Mouse (Mus musculus): Measurements from ENCODE around the gene Mfn2.

The Mfn2 gene

DNA sequence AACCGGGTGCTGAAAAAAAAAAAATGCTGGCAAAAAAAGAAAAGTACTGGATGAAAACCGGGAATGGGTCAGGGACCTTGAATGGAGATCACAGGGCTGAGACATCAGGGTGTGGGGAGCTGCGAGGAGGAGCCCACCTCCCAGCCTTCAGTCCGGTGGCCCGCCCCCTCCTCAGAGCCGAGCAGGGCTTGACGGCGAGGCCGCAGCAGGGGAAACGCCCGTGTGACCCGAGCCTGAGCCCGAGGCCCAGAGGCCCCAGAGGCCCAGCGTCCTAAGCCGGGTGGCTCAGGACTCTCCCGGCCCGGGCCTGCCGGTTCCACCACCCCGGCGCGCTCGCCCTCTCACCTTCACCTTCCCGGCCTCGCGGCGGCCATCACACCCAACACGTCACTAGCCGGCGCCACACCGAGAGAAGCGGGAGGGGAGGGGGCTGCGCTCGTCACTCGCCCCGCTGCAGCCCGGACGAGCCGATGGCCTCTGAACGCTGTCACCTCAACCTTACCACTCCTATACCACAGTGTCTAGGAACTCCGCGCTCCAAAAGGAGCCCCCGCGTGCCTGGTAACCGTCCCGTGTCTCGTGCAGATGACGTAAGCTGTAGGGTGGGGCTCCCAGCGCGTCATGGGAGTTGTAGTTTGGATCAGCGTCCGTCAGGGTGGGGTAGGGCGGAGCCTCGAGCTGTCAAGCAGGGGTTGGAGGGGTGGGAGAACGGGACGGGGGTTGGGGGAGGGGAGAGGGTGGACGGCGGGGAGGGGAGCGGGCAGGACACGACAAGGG is at the start of gene Mfn2:
Gene Mfn2 (minus strand): TSS at position 392 of the 777 bp plus-strand sequence.
- peak; percentile 94 for DNase-seq (ENCODE audit: low read depth, low spot score)

GRCm38 (mm10) chr4:147953590-147953989 is 49.1 kb upstream of the Mfn2 start:
- peak; percentile 62 for DNase-seq (ENCODE audit: low read depth, low spot score)

DNA sequence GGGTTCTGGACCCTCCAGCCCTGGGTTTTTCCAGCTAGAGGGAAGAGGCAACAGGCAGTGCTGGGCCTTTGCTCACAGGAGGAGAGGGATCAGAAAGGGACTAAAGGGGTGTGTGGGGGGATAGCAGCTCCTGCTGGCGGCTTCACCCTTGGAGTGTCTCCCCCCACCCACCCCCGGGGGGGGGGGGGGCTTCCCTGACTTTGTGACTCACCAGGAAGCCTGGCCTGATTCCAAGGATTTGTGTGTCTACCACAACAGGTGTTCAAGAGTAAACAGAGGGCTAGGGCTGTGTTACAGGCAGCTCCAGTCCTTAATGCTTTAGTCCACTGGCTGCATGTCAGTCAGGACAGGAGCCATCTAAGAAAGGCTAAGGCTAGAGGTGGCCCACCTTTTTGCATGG is 43.0 kb upstream of the Mfn2 start:
- no peak for DNase-seq (ENCODE audit: low read depth, low spot score)

DNA sequence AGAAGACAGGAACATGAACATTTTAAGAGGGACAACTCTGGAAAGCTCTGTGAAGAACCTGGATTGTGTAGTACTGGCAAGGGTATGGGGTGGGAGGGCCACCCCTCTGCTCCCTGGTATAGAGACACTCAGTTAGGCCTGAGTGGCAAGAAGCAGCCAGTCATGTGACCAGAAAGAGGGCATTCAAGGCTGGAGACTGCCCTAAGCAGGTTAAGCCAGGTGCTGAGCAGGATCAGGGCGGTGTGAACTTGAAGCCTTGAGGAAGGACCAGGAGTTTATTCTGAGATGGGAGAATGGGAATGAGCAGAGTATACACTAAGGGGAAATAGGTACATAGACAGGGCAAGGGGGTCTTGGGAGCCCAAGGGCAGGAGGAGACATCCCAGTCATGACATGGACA is 38.5 kb upstream of the Mfn2 start:
- no peak for DNase-seq (ENCODE audit: low read depth, low spot score)

DNA sequence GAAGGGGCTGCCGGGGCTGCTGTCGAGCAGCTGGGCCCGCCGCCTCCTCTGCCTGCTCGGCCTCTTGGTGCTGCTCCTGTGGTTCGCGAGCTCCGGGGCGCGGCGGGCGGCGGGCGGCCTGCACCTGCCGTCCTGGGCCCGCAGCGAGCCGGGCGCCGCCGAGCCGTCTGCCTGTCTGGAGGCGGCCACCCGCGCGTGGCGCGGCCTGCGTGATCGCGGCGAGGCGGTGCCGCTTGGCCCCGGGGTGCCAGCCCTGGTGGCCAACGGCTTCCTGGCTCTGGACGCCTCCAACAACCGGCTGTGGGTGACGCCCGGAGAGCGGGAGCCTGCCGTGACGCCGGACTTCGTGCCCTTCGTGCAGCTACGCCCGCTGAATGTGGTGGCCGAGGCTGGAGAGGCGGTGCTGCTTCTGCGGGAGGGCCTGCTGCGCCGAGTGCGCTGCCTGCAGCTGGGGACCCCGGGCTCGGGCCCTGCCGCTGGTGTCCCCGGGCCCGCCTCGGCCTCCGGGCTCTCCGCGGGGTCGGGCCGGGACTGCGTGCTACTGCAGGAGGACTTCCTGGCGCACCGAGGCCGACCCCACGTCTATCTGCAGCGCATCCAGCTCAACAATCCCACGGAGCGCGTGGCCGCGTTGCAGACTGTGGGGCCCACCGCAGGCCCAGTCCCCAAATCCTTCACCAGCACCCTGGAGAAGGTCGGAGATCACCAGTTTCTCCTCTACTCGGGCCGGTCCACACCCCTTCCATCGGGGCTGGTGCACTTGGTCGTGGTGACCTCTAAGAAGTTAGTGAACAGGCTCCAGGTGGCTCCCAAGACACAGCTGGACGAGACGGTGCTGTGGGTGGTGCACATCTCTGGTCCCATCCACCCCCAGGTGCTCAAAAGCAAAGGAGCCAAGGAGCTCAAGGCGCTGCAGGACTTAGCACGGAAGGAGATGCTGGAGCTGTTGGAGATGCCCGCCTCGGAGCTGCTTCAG is 36.8 kb upstream of the Mfn2 start:
- DNase-seq (ENCODE audit: low read depth, low spot score) = peak; percentile 40

DNA sequence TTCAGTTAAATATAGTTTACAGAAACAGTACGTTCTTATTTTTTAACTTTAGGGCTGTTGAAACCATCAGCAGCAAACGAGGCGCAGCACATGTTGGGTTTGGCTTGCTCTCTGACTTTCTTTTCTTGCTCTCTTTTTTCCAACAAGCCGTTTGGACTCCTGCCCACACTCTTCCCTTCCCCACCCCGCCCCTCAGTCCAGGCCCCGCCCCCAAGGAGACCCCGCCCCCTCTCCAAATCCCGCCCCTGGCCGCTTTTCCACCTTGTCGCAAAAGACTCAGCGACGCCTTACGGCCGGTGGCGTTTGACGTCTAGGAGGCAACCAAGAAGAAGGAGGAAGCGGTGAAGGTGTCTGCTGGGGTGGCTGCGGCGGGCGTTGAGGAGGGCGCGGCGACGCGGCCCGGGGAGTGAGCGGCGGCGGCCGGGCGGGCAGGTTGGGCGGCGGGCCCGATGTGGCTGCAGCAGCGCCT is 36.1 kb upstream of the Mfn2 start, which contains the start of gene 2510039O18Rik:
Gene 2510039O18Rik (plus strand): TSS at position 320 of the 469 bp plus-strand sequence.
- DNase-seq (ENCODE audit: low read depth, low spot score) = peak; percentile 88

DNA sequence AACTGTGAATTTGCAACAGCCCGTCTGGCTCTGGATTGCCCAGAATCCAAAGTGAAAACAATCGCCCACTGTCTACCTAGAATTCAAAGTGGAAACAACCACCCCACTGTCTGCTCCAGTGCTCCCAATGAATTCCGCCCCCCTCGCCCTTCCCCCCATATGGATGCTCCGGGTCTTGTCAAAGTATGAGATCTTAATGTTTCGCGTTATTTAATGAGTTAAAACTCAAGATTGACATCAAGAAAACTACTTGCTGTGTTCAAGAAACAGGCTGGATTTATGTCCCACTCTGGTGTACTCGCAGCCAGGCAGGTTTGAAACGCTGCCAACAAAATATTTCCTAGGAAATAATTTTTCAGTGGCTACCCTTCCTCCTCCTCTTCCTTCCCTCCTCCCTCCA is 35.6 kb upstream of the Mfn2 start:
- no peak for DNase-seq (ENCODE audit: low read depth, low spot score)

DNA sequence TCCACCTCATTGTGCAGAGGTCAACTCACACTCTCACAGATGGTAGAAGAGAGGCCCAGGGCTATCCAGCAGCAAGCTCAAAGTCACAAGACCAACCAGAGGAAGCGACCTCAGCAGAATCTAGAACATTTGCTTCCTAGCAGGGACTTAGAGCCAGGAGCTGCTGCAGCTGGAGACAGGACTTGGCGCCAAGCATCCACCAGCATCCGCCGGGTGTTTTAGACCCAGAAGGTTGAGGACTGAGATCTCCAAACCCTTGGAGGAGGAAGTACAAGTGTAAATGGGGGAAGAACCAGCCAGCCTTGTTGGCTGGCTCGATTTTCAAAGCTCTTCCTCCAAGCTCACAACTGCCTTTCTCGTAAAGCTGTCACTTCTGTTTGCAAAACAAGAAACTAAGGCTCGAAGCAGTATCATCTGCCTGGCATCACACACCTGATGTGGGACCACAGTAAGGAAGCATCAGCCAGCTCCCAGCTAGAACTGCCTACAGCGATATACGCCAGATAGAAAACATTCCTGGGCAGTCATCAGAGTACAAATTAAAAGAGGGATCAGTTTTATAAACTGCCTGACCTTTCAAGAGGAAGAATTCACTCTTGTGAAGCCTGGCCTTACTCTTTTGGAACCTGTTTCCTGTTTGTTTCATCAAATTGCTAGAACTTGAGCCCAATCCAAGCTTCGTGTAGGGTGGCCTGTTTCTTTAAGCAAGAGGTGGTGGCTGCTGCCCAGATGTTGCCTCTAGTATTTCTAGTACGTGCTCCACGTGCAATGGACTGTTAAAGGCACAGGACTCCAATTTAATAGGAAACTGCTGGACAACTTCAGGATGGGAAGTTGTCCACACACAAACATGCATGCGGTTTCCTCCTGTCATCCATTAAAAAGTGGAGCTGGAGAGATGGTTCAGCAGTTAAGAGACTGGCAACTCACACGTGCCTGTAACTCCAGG is 33.9 kb upstream of the Mfn2 start:
- no peak for DNase-seq (ENCODE audit: low read depth, low spot score)

DNA sequence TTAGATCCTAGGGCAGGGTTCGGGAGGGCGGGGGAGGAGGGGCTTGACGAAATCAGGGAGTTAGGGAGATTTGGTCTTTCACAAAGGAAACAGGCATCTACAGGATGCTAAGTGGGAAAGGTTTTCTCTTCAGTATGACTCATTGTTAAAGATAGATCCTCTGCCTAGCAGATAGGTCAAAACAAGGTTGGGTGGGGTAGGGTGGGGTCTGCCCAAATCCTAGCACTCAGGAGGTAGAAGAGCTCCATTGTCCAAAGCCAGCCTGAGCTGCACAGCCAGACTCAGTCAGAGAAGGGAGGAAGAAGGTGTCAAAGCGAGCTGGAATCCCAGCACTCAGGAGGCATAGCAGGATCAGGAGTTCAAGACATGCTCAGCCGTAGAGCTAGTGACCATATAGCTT is 33.0 kb upstream of the Mfn2 start:
- no peak for DNase-seq (ENCODE audit: low read depth, low spot score)

DNA sequence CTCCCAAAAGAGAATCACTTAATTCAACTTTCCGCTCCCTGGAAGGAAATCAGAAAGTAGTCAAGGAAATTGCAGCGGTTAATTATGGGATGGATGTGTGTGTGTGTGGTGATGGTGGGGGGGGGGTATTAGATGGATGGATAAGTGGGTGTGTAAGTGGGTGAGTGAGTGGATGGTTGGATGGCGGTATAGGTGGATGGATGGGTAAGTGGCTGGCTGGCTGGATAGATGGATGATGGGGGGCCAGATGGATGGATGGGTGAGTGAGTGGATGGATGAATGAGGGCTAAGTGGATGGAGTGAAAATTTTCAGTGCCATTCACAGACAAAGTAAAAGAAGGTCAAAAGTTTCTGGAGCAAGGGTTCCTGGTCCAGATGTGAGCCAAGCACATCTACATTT is 32.5 kb upstream of the Mfn2 start:
- no peak for DNase-seq (ENCODE audit: low read depth, low spot score)

DNA sequence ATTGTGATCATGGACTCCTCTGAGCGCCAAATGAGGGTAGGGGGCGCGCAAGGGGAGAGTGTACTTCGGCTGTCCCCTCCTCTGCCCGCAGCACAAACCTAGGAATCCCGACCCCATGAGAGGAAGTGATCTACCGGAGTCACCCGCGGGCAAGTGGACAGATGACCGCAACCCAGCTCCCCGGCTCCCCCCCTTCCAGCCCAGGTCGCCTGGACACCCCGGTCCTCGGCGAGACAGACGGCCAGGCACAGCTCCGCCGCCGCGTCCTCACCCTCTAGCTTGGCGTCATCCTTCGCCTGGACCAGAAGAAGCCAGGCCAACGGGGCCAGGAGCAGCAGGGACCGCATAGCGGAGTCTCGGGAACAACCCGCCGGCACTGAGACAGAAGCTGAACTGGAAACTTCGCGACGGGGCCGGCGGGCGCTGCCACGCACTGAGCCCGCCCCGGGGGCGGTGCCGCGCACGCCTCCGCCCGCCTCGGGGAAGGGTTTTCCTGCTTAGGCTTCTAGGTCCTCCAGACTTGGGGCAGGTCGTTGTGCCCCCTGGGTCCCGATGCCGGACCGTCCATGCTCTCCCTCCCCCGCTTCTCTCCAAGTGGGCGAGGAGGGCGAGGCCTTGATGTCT is 31.9 kb upstream of the Mfn2 start, which contains the start of gene Plod1:
Gene Plod1 (minus strand): TSS at position 437 of the 624 bp plus-strand sequence.
- DNase-seq (ENCODE audit: low read depth, low spot score) = peak; percentile 72

DNA sequence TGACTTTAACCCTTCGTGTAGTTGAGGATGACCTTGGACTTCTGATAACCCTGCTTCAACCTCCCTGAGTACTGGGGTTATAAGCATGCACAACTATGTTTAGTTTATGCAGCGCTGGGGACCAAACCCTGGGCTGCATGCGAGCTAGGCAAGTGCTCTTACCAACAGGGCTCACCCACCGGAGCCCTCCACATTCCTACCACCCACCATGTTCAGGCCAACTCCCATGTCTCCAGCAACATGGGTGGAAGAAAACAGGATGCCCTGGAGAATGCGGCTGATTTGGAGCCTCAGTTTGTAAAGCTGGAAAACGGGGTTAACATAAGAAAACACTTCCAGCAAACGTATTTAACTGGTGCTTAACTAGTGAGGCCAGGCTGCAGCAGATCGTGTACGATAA is 31.4 kb upstream of the Mfn2 start:
- DNase-seq (ENCODE audit: low read depth, low spot score) = no peak

GRCm38 (mm10) chr4:147934611-147935010 is 30.1 kb upstream of the Mfn2 start:
- DNase-seq (ENCODE audit: low read depth, low spot score) = no peak

DNA sequence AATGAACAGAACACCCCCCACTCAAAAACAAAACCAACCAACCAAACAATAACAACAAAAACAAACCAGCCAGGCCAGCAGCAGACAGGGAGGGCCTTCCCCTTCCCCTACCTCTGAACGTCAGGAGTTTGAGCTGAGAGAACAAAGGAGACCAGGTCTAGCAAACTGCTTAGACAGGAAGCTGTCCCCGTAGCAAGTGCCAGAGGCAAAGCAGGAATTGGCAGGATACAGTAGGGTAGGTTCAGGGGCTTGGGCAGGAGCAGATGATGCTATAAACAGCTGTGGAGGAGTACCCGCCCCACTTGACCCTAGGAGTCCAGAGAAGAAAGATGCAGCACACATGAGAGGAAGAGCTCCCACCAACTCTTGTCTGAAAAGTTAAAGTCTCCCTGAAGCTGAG is 29.6 kb upstream of the Mfn2 start:
- DNase-seq (ENCODE audit: low read depth, low spot score) = no peak

GRCm38 (mm10) chr4:147930946-147931345 is 26.4 kb upstream of the Mfn2 start:
- DNase-seq (ENCODE audit: low read depth, low spot score) = no peak

- no peak for DNase-seq (ENCODE audit: low read depth, low spot score)
These were observed 24.0 kb upstream of the Mfn2 start for GRCm38 (mm10) chr4:147928540-147928939.

- DNase-seq (ENCODE audit: low read depth, low spot score) = no peak
These were observed 23.6 kb upstream of the Mfn2 start for GRCm38 (mm10) chr4:147928136-147928535.

GRCm38 (mm10) chr4:147927705-147928104 is 23.2 kb upstream of the Mfn2 start:
- no peak for DNase-seq (ENCODE audit: low read depth, low spot score)

GRCm38 (mm10) chr4:147922341-147922740 is 17.8 kb upstream of the Mfn2 start:
- no peak for DNase-seq (ENCODE audit: low read depth, low spot score)

- no peak for DNase-seq (ENCODE audit: low read depth, low spot score)
These were observed 16.5 kb upstream of the Mfn2 start for GRCm38 (mm10) chr4:147920973-147921372.
